Mouse (Mus musculus): ENCODE results near the gene Armc9.

DNA sequence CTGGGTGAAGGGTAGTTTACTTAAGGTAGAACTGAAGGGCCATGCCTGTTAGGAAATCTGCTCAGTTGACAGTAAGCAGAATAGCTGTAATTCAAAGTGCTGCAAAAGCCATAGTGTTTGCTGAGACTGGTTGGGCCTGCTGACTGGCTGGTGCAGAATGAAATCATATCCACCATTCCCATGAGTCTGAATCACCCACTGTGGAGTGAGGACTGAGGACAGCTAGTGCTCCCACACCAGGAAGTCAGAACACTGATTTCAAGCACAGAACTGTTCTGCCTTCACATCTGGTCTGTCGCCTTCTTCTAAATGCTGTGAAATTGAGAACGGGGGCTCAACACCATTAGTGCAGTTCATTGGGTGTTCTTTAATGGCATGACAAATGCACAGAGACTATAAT, 28.5 kb upstream of the Armc9 start:
- TF ChIP-seq POLR2A (IDR thresholded peaks at IDR 0.05; ENCODE audit: low read depth, low read length) (no peak), CTCF (IDR thresholded peaks at IDR 0.05; ENCODE audit: borderline replicate concordance, insufficient read depth, low read length) (no peak)

Data from embryonic fibroblast, embryonic 13.5 days (primary cell).